Mouse (Mus musculus): ENCODE results near the gene Fam83g. TPM values are rescaled to one million over a fixed set of nuclear protein-coding genes. Genes with fewer than 3 reads are reported as not detected.
A peak's percentile ranks its signal among the peaks of the same experiment; 100 is the strongest.

Gene Fam83g
- polyA plus RNA-seq, 1 experiment, result not detected

GRCm38 (mm10) chr11:61692996-61693395, 9.1 kb downstream of the Fam83g start:
- TF ChIP-seq MAX (IDR thresholded peaks at IDR 0.05) (no peak), USF1 (IDR thresholded peaks at IDR 0.05; ENCODE audit: low read depth) (no peak), CTCF (IDR thresholded peaks at IDR 0.05; ENCODE audit: control insufficient read depth, insufficient read depth, insufficient read length) (no peak), FOSL1 (IDR thresholded peaks at IDR 0.05; ENCODE audit: insufficient read depth, low read length, poor library complexity, severe bottlenecking) (no peak), CEBPB (IDR thresholded peaks at IDR 0.05; ENCODE audit: low read depth) (no peak), MYOD1 (IDR thresholded peaks at IDR 0.05; ENCODE audit: control insufficient read depth, insufficient read length, low read depth) (no peak)
- H3K79me3 ChIP-seq (ENCODE audit: low read depth), result no peaks in the 10 kb centered on the region
- H3ac ChIP-seq (ENCODE audit: control insufficient read depth, insufficient read length, low read depth), result no peak overlapping the region
- no peak overlapping the region for H3K4me3 ChIP-seq (ENCODE audit: insufficient read depth, poor library complexity, severe bottlenecking)
- H3K27me3 ChIP-seq (ENCODE audit: control insufficient read depth, insufficient read depth, insufficient read length), result peaks cover 11% of the 10 kb centered on the region
- H3K79me2 ChIP-seq (ENCODE audit: control insufficient read depth, insufficient read depth), result no peaks in the 10 kb centered on the region
- no peaks in the 10 kb centered on the region for H3K36me3 ChIP-seq (ENCODE audit: control insufficient read depth, insufficient read depth)

GRCm38 (mm10) chr11:61698852-61699251, 15.0 kb downstream of the Fam83g start:
- Histone ChIP-seq H3K4me3 (ENCODE audit: insufficient read depth, poor library complexity, severe bottlenecking) (no peak overlapping the region), H3K79me3 (ENCODE audit: low read depth) (no peaks in the 10 kb centered on the region), H3K36me3 (ENCODE audit: control insufficient read depth, insufficient read depth) (no peaks in the 10 kb centered on the region), H3K27me3 (ENCODE audit: control insufficient read depth, insufficient read depth, insufficient read length) (peaks cover 3% of the 10 kb centered on the region), H3K79me2 (ENCODE audit: control insufficient read depth, insufficient read depth) (no peaks in the 10 kb centered on the region), H3ac (ENCODE audit: control insufficient read depth, insufficient read length, low read depth) (no peak overlapping the region)
- TF ChIP-seq MAX (IDR thresholded peaks at IDR 0.05) (no peak), MYOD1 (IDR thresholded peaks at IDR 0.05; ENCODE audit: control insufficient read depth, insufficient read length, low read depth) (peak; percentile 85)

- H3ac ChIP-seq (ENCODE audit: control insufficient read depth, insufficient read length, low read depth), result no peak overlapping the region
- no peaks in the 10 kb centered on the region for H3K36me3 ChIP-seq (ENCODE audit: control insufficient read depth, insufficient read depth)
- H3K79me3 ChIP-seq (ENCODE audit: low read depth), result no peaks in the 10 kb centered on the region
- H3K79me2 ChIP-seq (ENCODE audit: control insufficient read depth, insufficient read depth), result no peaks in the 10 kb centered on the region
- H3K27me3 ChIP-seq (ENCODE audit: control insufficient read depth, insufficient read depth, insufficient read length), result peaks cover 3% of the 10 kb centered on the region
- no peak overlapping the region for H3K4me3 ChIP-seq (ENCODE audit: insufficient read depth, poor library complexity, severe bottlenecking)
- TF ChIP-seq USF1 (IDR thresholded peaks at IDR 0.05; ENCODE audit: low read depth) (no peak), MYOG (IDR thresholded peaks at IDR 0.05; ENCODE audit: control insufficient read depth, extremely low read depth, insufficient read length) (no peak), MAX (IDR thresholded peaks at IDR 0.05) (no peak), CTCF (IDR thresholded peaks at IDR 0.05; ENCODE audit: control insufficient read depth, insufficient read depth, insufficient read length) (no peak), CEBPB (IDR thresholded peaks at IDR 0.05; ENCODE audit: low read depth) (no peak), MYOD1 (IDR thresholded peaks at IDR 0.05; ENCODE audit: control insufficient read depth, insufficient read length, low read depth) (no peak), FOSL1 (IDR thresholded peaks at IDR 0.05; ENCODE audit: insufficient read depth, low read length, poor library complexity, severe bottlenecking) (no peak)
These were observed 15.6 kb downstream of the Fam83g start for GRCm38 (mm10) chr11:61699460-61699859.

- TF ChIP-seq MYOG (IDR thresholded peaks at IDR 0.05; ENCODE audit: control insufficient read depth, extremely low read depth, insufficient read length), result no peak
- no peak for TF ChIP-seq CEBPB (IDR thresholded peaks at IDR 0.05; ENCODE audit: low read depth)
- no peak for TF ChIP-seq MYOD1 (IDR thresholded peaks at IDR 0.05; ENCODE audit: control insufficient read depth, insufficient read length, low read depth)
- TF ChIP-seq USF1 (IDR thresholded peaks at IDR 0.05; ENCODE audit: low read depth), result no peak
- no peak for TF ChIP-seq MAX (IDR thresholded peaks at IDR 0.05)
- TF ChIP-seq CTCF (IDR thresholded peaks at IDR 0.05; ENCODE audit: control insufficient read depth, insufficient read depth, insufficient read length), result no peak
- TF ChIP-seq FOSL1 (IDR thresholded peaks at IDR 0.05; ENCODE audit: insufficient read depth, low read length, poor library complexity, severe bottlenecking), result no peak
- no peaks in the 10 kb centered on the region for H3K36me3 ChIP-seq (ENCODE audit: control insufficient read depth, insufficient read depth)
- H3K27me3 ChIP-seq (ENCODE audit: control insufficient read depth, insufficient read depth, insufficient read length), result peaks cover under 1% of the 10 kb centered on the region
These were observed 16.0 kb downstream of the Fam83g start for GRCm38 (mm10) chr11:61699933-61700332.

GRCm38 (mm10) chr11:61701696-61702095, 17.8 kb downstream of the Fam83g start:
- no peaks in the 10 kb centered on the region for H3K79me2 ChIP-seq (ENCODE audit: control insufficient read depth, insufficient read depth)
- TF ChIP-seq CEBPB (IDR thresholded peaks at IDR 0.05; ENCODE audit: low read depth) (no peak), CTCF (IDR thresholded peaks at IDR 0.05; ENCODE audit: control insufficient read depth, insufficient read depth, insufficient read length) (no peak), MYOG (IDR thresholded peaks at IDR 0.05; ENCODE audit: control insufficient read depth, extremely low read depth, insufficient read length) (no peak), USF1 (IDR thresholded peaks at IDR 0.05; ENCODE audit: low read depth) (no peak)
- H3K36me3 ChIP-seq (ENCODE audit: control insufficient read depth, insufficient read depth), result no peaks in the 10 kb centered on the region
- H3ac ChIP-seq (ENCODE audit: control insufficient read depth, insufficient read length, low read depth), result no peak overlapping the region
- H3K79me3 ChIP-seq (ENCODE audit: low read depth), result no peaks in the 10 kb centered on the region
- no peaks in the 10 kb centered on the region for H3K27me3 ChIP-seq (ENCODE audit: control insufficient read depth, insufficient read depth, insufficient read length)
- H3K4me3 ChIP-seq (ENCODE audit: insufficient read depth, poor library complexity, severe bottlenecking), result no peak overlapping the region

More at GRCm38 (mm10) chr11:61699933-61700332, 16.0 kb downstream of the Fam83g start:
- Histone ChIP-seq H3K79me3 (ENCODE audit: low read depth) (no peaks in the 10 kb centered on the region), H3K79me2 (ENCODE audit: control insufficient read depth, insufficient read depth) (no peaks in the 10 kb centered on the region), H3K4me3 (ENCODE audit: insufficient read depth, poor library complexity, severe bottlenecking) (no peak overlapping the region), H3ac (ENCODE audit: control insufficient read depth, insufficient read length, low read depth) (no peak overlapping the region)

- Histone ChIP-seq H3K79me2 (ENCODE audit: control insufficient read depth, insufficient read depth) (no peaks in the 10 kb centered on the region), H3K79me3 (ENCODE audit: low read depth) (no peaks in the 10 kb centered on the region), H3ac (ENCODE audit: control insufficient read depth, insufficient read length, low read depth) (no peak overlapping the region)
These were observed 18.6 kb downstream of the Fam83g start for GRCm38 (mm10) chr11:61702494-61702893.

More at GRCm38 (mm10) chr11:61702494-61702893, 18.6 kb downstream of the Fam83g start:
- no peaks in the 10 kb centered on the region for H3K36me3 ChIP-seq (ENCODE audit: control insufficient read depth, insufficient read depth)
- H3K4me3 ChIP-seq (ENCODE audit: insufficient read depth, poor library complexity, severe bottlenecking), result no peak overlapping the region
- no peaks in the 10 kb centered on the region for H3K27me3 ChIP-seq (ENCODE audit: control insufficient read depth, insufficient read depth, insufficient read length)
- no peak for TF ChIP-seq MYOG (IDR thresholded peaks at IDR 0.05; ENCODE audit: control insufficient read depth, extremely low read depth, insufficient read length)
- no peak for TF ChIP-seq MAX (IDR thresholded peaks at IDR 0.05)
- TF ChIP-seq MYOD1 (IDR thresholded peaks at IDR 0.05; ENCODE audit: control insufficient read depth, insufficient read length, low read depth), result no peak
- no peak for TF ChIP-seq FOSL1 (IDR thresholded peaks at IDR 0.05; ENCODE audit: insufficient read depth, low read length, poor library complexity, severe bottlenecking)
- TF ChIP-seq CTCF (IDR thresholded peaks at IDR 0.05; ENCODE audit: control insufficient read depth, insufficient read depth, insufficient read length), result no peak
- no peak for TF ChIP-seq CEBPB (IDR thresholded peaks at IDR 0.05; ENCODE audit: low read depth)
- no peak for TF ChIP-seq USF1 (IDR thresholded peaks at IDR 0.05; ENCODE audit: low read depth)

Measured in C2C12 (cell line).